Mouse (Mus musculus): ENCODE data around the gene Camk2b.

GRCm38 (mm10) chr11:5965865-5966264, 100.3 kb downstream of the Camk2b start:
- TF ChIP-seq POLR2A (IDR thresholded peaks at IDR 0.05; ENCODE audit: insufficient read depth, low read depth, low read length) = no peak
- no peak for TF ChIP-seq CTCF (IDR thresholded peaks at IDR 0.05; ENCODE audit: insufficient read depth, low read depth, low read length)
